Mouse (Mus musculus) heart, embryonic 15.5 days (tissue): ENCODE data around the gene Snrpc. TPM values are rescaled to one million over a fixed set of nuclear protein-coding genes. Genes with fewer than 3 reads are reported as not detected.
A peak's percentile ranks its signal among the peaks of the same experiment; 100 is the strongest.

Source experiments
- ATAC-seq: fragments of 200-750 bp; cut with Nextera tagmentation; replicated peaks from 2 replicates; pipeline ENCODE4 v1.8.0; 2017; ENCODE audit warnings: low read depth, moderate TSS enrichment; ENCODE audit not compliant: insufficient number of reproducible peaks, insufficient read depth, low FRiP score
- H3K27ac ChIP-seq: fragments of 300-500 bp; sonication (generic); 2 replicates; pipeline ENCODE4 v1.5.1; 2015; ENCODE audit warnings: mild to moderate bottlenecking, inconsistent platforms
- H3K27me3 ChIP-seq: fragments of 300-500 bp; sonication (generic); 2 replicates; pipeline ENCODE4 v1.6.1; 2015; ENCODE audit warnings: inconsistent platforms
- H3K36me3 ChIP-seq: fragments of 300-500 bp; sonication (generic); 2 replicates; pipeline ENCODE4 v1.6.1; 2015; ENCODE audit warnings: mild to moderate bottlenecking, inconsistent platforms
- H3K4me1 ChIP-seq: fragments of 300-500 bp; sonication (generic); replicated peaks from 2 replicates; pipeline ENCODE4 v1.6.1; 2015; ENCODE audit warnings: inconsistent platforms
- H3K4me2 ChIP-seq: fragments of 300-500 bp; sonication (generic); 2 replicates; pipeline ENCODE4 v1.6.1; 2015; ENCODE audit warnings: inconsistent platforms, mild to moderate bottlenecking, moderate library complexity
- H3K4me3 ChIP-seq: fragments of 300-500 bp; sonication (generic); 2 replicates; pipeline ENCODE4 v1.5.1; 2015; ENCODE audit warnings: mild to moderate bottlenecking, inconsistent platforms
- H3K9ac ChIP-seq: fragments of 300-500 bp; sonication (generic); 2 replicates; pipeline ENCODE4 v1.6.1; 2015; ENCODE audit warnings: mild to moderate bottlenecking, inconsistent platforms
- H3K9me3 ChIP-seq: fragments of 300-500 bp; sonication (generic); replicated peaks from 2 replicates; pipeline ENCODE4 v1.6.1; 2016; ENCODE audit warnings: inconsistent platforms
- WGBS: fragments of 180-500 bp; shearing (Covaris S2); methylation state at CpG from one replicate; pipeline ENCODE4 v1.1.7; 2015; ENCODE audit warnings: mixed read lengths; 5-methylcytosine and 5-hydroxymethylcytosine counted together
- polyA plus RNA-seq: library from polyadenylated mRNA; unstranded; fragments of >200 nt; fragmentation: Nextera tagmentation; extraction: Ambion mirVana; gene quantifications from 2 replicates; pipeline ENCODE4 v1.2.1, GENCODE M21; 2015

Snrpc gene
- polyA plus RNA-seq, 1 experiment from 2014 or later = 202 TPM

- no peaks in the 10 kb centered on the region for H3K9me3 ChIP-seq
- WGBS = under 1% methylated on average over 49 of the region's 62 CpGs
- peaks cover 26% of the 10 kb centered on the region for H3K4me1 ChIP-seq
- peak overlapping the region; percentile 80 for H3K4me2 ChIP-seq
- peak; percentile 73 for ATAC-seq
- H3K9ac ChIP-seq = peak overlapping the region; percentile 80
- peak overlapping the region; percentile 77 for H3K4me3 ChIP-seq
- H3K27ac ChIP-seq = peak overlapping the region; percentile 94
- H3K27me3 ChIP-seq = no peaks in the 10 kb centered on the region
- no peaks in the 10 kb centered on the region for H3K36me3 ChIP-seq
Observed at GRCm38 (mm10) chr17:27819971-27820567, 17.9 kb upstream of the Snrpc start.

GRCm38 (mm10) chr17:27820568-27821406, 17.2 kb upstream of the Snrpc start, which contains the start of gene D17Wsu92e:
TSS of gene D17Wsu92e (minus strand) at chr17:27820648.
- peak within 1 kb of the TSS; percentile 80 for H3K4me2 ChIP-seq
- ATAC-seq = peak; percentile 97
- H3K4me3 ChIP-seq = peak within 1 kb of the TSS; percentile 77
- no peaks in the 10 kb centered on the region for H3K36me3 ChIP-seq
- no peaks in the 10 kb centered on the region for H3K27me3 ChIP-seq
- peak within 1 kb of the TSS; percentile 94 for H3K27ac ChIP-seq
- H3K9ac ChIP-seq = peak within 1 kb of the TSS; percentile 80
- peaks cover 26% of the 10 kb centered on the region for H3K4me1 ChIP-seq
- 3% methylated on average over 32 of the region's 56 CpGs for WGBS
- H3K9me3 ChIP-seq = no peaks in the 10 kb centered on the region

- peak overlapping the region; percentile 63 for H3K4me2 ChIP-seq
- H3K27ac ChIP-seq = peak overlapping the region; percentile 84
- peak overlapping the region; percentile 60 for H3K9ac ChIP-seq
- H3K27me3 ChIP-seq = no peaks in the 10 kb centered on the region
- no peaks in the 10 kb centered on the region for H3K36me3 ChIP-seq
- no peaks in the 10 kb centered on the region for H3K9me3 ChIP-seq
- ATAC-seq = no peak
- H3K4me1 ChIP-seq = peaks cover 35% of the 10 kb centered on the region
- peak overlapping the region; percentile 77 for H3K4me3 ChIP-seq
- 50% methylated on average over 9 of the region's 9 CpGs for WGBS
Observed at GRCm38 (mm10) chr17:27821407-27822338, 16.3 kb upstream of the Snrpc start.

GRCm38 (mm10) chr17:27823142-27823905, 14.6 kb upstream of the Snrpc start:
- H3K4me3 ChIP-seq = no peak overlapping the region
- WGBS = 77% methylated on average over 9 of the region's 9 CpGs
- no peak overlapping the region for H3K9ac ChIP-seq
- peaks cover 31% of the 10 kb centered on the region for H3K4me1 ChIP-seq
- no peak overlapping the region for H3K4me2 ChIP-seq
- H3K9me3 ChIP-seq = no peaks in the 10 kb centered on the region
- H3K27ac ChIP-seq = no peak overlapping the region
- no peaks in the 10 kb centered on the region for H3K36me3 ChIP-seq
- no peaks in the 10 kb centered on the region for H3K27me3 ChIP-seq
- ATAC-seq = no peak

- peaks cover 19% of the 10 kb centered on the region for H3K4me1 ChIP-seq
- H3K4me2 ChIP-seq = no peak overlapping the region
- no peaks in the 10 kb centered on the region for H3K36me3 ChIP-seq
- H3K9me3 ChIP-seq = no peaks in the 10 kb centered on the region
- no peaks in the 10 kb centered on the region for H3K27me3 ChIP-seq
- H3K4me3 ChIP-seq = no peak overlapping the region
- H3K9ac ChIP-seq = no peak overlapping the region
- WGBS = 48% methylated on average over 1 of the region's 1 CpGs
- peak overlapping the region; percentile 40; the same call in 1 of the 2 replicates for H3K27ac ChIP-seq
- ATAC-seq = no peak
Observed at GRCm38 (mm10) chr17:27824941-27825340, 13.0 kb upstream of the Snrpc start.

- Histone ChIP-seq H3K27me3 (no peaks in the 10 kb centered on the region), H3K4me2 (peak overlapping the region; percentile 72), H3K36me3 (no peaks in the 10 kb centered on the region), H3K4me1 (peaks cover 19% of the 10 kb centered on the region), H3K9ac (no peak overlapping the region), H3K4me3 (peak overlapping the region; percentile 49), H3K27ac (peak overlapping the region; percentile 40), H3K9me3 (no peaks in the 10 kb centered on the region)
- WGBS = 25% methylated on average over 3 of the region's 3 CpGs
- ATAC-seq = no peak
Observed at GRCm38 (mm10) chr17:27825539-27825938, 12.4 kb upstream of the Snrpc start.

GRCm38 (mm10) chr17:27825984-27826905, 11.7 kb upstream of the Snrpc start:
- Histone ChIP-seq H3K9ac (peak overlapping the region; percentile 48; the same call in 1 of the 2 replicates), H3K4me3 (peak overlapping the region; percentile 49), H3K9me3 (no peaks in the 10 kb centered on the region), H3K4me2 (peak overlapping the region; percentile 72), H3K4me1 (peaks cover 15% of the 10 kb centered on the region), H3K36me3 (no peaks in the 10 kb centered on the region), H3K27me3 (no peaks in the 10 kb centered on the region), H3K27ac (peak overlapping the region; percentile 71)
- peak; percentile 72 for ATAC-seq
- WGBS = 2% methylated on average over 22 of the region's 22 CpGs

GRCm38 (mm10) chr17:27826908-27827383, 11.0 kb upstream of the Snrpc start:
- Histone ChIP-seq H3K4me1 (peaks cover 12% of the 10 kb centered on the region), H3K9ac (0 out of 2 replicates have a peak overlapping the region, but pooled peaks have one; percentile 48), H3K36me3 (no peaks in the 10 kb centered on the region), H3K27me3 (no peaks in the 10 kb centered on the region), H3K4me3 (peak overlapping the region; percentile 49), H3K4me2 (peak overlapping the region; percentile 72), H3K9me3 (no peaks in the 10 kb centered on the region), H3K27ac (peak overlapping the region; percentile 71)
- 0 out of 2 replicates have a peak, but pooled peaks have one; percentile 25 for ATAC-seq
- WGBS = 4% methylated on average over 8 of the region's 9 CpGs

GRCm38 (mm10) chr17:27827511-27827910, 10.4 kb upstream of the Snrpc start:
- Histone ChIP-seq H3K27me3 (no peaks in the 10 kb centered on the region), H3K9ac (no peak overlapping the region), H3K4me2 (peak overlapping the region; percentile 72; the same call in 1 of the 2 replicates), H3K4me3 (no peak overlapping the region), H3K36me3 (no peaks in the 10 kb centered on the region), H3K4me1 (peaks cover 12% of the 10 kb centered on the region), H3K9me3 (no peaks in the 10 kb centered on the region), H3K27ac (no peak overlapping the region)
- ATAC-seq = no peak
- 40% methylated on average over 6 of the region's 6 CpGs for WGBS
